Mouse (Mus musculus) NIH3T3 (cell line): ENCODE data around the gene S100a7a.

Experiments used
- DNase-seq: peaks from one replicate; pipeline ENCODE4 v3.0.0-alpha.2; 2012; ENCODE audit warnings: low read depth

The S100a7a gene

DNA sequence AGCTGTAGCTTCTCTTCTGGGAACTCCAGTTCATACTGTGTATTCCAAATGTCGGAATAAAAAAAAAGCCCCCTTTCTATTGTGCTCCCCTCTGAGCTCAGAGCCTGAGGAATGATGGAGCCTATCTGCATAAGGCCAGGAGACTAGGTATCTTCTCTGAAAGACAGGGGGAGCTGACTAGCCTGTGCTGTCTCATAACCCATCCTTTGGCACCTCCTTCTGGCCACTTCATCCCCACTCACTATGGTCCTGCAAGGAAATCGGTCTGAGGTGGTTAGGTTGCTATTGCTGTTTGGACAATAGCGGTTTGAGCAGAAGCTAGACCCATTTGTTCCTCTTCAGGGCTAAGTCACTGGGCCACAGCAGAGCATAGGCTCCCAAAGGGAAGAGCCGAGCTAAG is 26.0 kb upstream of the S100a7a start:
- DNase-seq: peak; percentile 80

DNA sequence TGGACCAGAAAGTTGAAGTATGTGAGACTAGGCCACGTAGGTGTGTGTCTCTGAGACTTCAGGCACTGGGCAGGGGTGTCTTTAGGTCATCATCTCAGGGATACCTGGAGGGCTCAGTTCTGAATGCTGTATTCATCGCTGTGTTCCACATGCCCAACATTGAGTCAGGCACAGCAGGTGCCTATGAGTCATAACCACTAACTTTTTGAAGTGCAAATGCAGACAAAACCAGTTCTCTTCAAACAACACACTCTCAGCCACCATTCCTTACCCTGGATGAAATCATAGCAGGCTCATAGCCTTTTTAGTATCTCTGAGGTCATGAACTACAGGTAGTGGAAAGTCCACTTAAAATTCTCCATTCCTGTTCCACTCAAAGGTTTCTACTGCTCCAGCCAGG is 24.5 kb upstream of the S100a7a start:
- no peak for DNase-seq

DNA sequence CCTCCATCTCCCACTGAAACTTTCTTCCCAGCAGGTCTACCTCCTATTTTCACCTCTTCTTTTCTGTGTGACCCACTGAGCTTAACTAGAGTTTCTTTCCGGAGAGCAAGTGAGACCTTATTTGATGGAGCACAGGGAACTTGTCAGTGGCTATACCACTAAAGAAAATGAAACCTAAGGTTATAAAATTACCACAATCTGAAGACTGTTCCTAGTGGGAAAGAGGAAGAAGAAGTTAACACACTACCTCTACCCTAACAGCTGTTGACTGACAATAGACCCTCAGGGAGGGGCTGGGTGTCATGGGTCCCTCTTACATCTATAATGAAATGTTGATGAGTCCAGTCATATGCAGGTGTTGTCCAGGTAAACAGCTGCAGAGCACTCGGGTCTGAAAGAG is 21.8 kb upstream of the S100a7a start:
- no peak for DNase-seq

DNA sequence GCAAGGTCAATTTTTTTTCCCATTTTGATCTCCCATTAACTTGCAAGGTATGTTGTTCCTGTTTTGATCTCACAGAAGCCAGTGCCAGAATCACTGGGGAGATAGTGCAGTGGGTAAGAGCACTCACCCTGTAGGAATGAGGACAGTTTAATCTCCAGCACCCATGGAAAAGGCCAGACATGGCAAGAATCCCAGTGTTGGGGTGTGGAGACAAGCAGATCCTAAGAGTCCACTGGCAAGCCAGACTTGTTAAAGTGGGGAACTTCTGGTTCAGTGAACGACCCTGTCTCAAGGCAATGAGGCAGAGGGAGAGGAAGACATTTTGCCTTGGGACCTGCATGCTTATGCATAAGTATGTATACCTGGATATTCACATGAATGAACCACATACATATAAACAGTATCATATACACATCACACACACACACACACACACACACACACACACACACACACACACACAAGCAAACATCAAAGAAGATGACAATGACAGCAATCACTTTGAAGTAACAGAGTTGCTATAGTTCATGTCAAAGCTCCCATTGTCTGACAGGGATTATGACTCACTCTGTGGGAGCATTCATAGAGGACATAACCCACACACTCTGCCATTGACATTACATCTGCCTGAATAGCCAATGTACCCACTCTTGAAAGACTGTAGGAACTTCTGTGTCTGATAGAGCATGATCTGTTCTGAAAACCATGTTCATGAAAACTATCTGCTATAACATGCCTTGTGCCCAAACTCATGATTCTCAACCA is 15.1 kb upstream of the S100a7a start:
- DNase-seq: peak; percentile 31

DNA sequence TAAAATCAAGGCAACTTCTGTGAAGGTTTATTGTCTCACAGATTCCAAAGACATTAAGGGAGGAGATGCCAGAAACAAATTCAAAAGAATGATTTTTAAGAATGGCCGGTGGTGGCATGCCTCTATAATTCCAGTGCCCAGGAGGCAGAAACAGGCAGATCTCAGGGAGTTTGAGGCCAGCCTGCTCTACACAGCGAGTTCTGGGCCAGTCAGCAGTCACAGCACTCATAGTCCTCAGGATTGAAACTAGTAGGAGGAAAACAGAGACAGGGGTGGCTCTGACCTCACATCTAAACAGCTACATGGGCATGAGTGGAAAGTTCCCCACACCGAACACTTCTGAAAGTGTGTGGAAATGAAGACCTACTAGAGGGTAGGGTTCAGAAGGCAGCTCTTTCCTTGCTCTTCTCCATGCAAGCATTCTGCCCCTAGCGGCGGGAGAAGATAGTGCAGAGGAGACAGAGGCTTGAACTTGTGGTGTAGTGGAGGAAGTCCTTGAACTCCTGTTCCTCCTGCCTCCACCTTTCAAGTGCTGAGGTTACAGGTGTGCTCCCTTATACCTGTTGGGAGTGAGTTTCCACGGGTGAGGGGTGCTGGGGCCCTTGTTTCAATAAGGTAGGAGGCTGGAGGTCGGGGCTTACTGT is 14.2 kb upstream of the S100a7a start:
- DNase-seq: peak; percentile 28

DNA sequence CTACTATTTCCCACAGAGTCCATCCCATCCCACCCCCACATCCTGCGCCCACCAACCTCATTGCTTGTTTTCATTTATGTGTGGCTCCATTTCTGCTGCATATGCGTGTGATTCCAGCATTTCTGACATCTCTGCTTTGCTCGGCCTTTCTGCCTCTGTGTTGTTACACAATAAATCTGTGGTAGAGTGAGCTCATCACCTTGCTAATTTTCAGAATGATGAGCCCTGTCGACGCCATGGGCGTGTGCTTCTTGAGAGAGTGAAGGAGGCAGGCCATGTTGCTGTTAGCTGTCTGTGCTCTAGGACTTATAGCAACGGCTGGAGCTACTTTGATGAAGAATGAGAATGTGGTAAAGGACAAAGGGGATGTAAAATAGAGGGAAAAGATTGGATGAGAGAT is 12.8 kb upstream of the S100a7a start:
- peak; percentile 65 for DNase-seq

DNA sequence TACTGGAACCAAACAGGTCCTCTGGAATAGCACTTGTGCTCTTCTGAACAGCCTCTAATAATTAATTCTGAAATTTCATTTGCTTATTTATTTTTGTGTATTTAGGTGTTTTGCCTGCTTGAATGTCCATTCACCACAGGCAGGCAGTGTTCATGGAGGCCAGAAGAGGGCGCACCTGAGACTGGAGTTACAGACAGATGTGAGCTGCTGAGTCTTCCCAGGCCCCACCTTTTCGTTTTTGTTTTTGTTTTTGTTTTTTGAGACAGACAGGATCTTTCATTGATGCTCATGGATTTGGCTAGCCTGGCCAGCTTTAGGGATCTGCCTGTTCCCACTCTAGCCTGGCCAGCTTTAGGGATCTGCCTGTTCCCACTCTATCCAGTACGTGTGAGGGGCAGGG is 9.6 kb upstream of the S100a7a start:
- peak; percentile 74 for DNase-seq

DNA sequence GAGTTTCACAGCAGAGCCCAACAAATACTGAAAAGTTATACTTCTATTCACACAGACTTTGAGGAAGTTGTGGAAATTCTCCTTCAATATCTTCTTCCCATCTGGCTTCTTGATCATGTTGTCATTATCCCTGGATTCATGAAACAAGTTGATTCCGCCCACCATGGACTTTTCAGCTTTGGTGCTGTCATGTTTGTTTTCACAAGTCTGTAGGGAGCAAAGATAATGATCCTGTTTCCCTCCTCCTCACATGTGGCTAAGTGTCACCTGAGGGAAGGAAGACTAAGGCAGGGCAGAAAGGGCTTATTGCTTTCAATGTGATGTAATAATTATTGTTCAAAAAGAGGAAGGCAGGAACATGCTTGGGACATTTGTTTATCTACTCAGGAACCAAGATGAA is 6.5 kb upstream of the S100a7a start:
- no peak for DNase-seq

DNA sequence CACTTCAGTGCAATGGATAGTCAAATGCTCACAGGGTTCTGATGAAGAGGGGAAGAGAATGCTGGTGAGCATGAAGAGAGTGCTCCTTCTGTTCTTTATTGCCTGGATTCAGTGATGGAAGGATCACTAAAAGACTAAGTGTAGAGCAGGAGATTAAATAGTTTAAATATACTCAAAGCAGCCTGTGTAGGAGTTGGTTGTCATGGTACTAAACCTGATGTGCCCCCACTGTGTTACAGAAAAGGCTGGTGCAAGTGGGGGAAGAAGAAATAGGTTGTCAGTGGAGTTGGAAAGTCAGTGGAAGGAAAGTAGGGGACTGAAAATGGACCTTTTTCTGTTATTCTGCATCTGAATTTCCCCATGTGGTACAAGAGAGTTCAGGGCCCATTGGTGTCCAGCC is 4.8 kb upstream of the S100a7a start:
- DNase-seq: no peak

DNA sequence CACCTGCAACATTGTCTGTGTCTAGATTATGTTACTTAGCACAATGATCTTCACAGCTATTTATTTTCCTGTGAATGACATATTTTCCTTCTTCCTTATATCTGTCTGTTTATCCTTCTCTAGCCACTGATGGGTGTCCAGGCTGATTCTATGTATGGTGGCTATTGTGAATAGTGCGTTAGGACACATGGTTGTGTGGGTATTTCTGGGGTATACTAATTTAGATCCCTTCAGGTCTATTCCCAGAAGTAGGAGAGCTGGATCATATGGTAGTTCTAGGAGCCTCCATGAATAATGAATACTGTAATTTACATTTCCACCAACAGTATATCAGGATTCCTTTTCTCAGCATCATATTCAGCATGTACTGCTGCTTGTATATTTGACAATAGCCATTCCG is 4.0 kb upstream of the S100a7a start:
- DNase-seq: no peak

DNA sequence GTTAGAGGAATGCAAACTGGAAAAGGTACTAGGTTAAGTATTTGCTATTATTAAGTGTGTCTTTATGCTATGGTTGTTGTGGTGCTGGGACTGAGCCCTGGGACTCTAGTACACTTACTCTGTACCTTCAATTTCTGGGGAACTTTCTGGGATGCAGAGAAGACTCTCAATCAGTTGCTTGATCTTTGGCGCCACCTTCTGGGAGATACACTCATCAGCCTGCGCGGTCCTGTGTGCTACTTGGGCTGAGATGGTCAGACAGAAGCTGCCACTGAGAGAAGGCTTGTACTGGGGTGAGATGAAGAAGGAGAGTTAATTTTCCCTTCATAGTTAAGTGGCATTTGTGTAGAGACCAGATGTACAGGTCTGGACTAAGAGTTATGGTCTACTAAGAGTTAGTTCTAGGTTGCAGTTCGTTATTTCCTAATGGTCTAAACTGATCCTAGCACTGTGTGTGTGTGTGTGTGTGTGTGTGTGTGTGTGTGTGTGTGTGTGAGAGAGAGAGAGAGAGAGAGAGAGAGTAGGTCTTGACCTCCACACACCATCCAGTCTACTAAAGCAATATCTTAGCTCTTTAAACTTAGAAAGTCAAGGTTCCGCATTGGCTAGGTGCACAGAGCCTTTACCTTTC is 824 bp upstream of the S100a7a start:
- peak; percentile 93 for DNase-seq

DNA sequence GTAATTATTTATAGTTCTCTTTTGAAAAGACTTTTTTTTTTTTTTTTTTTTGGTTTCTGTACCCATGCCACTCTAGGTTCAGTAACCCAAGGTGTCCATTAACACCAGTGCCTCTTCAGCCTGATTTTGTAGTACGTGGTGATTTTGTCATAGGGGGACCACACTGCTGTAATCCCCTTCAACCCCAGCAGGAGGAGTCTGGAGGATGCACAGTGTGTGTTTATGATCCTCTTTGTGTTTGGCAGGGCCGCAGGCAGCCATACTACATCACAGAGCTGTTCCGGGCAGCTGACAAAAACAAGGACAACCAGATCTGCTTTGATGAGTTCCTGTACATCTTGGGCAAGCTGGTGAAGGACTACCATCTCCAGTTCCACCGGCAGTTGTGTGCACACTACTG is 3.6 kb downstream of the S100a7a start:
- peak; percentile 36 for DNase-seq

DNA sequence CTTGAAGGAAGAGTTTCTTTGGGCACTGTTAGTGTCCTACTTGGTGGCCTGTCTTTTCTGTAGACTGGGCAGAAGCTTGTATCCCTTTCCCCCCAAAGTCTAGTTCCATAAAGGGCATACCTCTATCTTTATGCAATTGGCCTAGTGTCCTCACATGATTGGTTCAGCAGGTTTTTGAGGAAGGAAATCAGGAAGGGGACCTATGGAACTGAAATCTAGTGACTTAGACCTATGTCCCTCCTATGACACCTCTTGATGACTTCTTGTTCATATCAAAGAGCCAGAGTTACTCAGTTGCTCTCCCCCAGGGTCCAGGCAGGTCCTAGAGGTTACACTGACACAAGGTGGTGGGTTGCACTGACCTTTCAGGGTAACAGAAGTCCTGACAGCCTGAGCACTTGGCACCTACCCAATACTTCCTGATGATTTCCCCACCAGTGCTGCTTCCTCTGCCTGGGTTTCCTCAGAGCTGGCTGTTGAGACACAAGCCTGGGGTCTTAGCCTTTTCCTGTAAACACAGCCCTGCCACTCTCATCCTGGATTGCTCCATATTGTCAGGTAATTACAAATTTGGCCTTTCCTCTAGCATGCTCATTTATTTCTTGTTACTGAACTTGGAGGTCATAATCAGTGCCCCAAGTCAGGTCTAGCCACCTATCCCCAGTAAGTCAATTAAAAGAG is 5.7 kb downstream of the S100a7a start:
- DNase-seq: no peak

DNA sequence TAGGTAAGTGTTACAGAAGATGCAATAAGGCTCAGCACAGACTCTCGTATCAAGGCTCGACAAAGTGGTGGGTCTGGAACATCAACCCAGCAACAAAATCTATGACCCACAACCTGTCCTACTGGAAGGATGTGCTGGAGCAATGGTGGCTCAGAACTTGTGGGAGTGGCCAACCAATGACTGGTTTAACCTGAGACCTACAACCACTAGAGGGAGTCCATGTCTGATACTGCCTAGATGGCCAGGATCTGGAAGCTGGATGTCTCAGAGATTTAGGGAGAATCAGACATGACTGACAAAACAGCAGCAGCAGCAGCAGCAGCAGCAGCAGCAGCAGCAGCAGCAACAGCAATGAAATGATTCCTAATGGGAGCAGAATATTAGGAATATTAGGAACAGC is 10.4 kb downstream of the S100a7a start:
- DNase-seq: peak; percentile 60

DNA sequence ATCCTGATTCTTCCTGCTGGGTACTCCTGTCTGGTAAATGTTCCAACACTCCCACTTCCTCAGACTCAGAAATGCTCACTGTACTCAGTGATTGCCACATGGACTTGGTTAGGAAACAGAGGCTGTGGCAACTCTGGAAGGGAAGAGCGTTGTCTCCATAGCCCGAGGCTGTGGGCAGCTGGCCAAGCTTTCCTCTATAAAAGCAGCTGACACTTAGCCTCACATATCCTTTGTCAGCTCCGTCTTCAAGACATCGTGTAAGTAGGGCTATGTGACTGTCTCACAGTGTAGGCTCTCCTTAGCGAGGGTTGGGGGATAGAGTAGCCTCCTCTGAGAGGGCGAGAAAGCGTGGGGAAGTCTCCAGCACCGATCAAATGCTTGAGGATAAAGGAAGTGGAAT is 15.0 kb downstream of the S100a7a start, which contains the start of gene S100a8:
Gene S100a8 (plus strand): TSS at position 133 of the 400 bp plus-strand sequence.
- DNase-seq: peak; percentile 89

DNA sequence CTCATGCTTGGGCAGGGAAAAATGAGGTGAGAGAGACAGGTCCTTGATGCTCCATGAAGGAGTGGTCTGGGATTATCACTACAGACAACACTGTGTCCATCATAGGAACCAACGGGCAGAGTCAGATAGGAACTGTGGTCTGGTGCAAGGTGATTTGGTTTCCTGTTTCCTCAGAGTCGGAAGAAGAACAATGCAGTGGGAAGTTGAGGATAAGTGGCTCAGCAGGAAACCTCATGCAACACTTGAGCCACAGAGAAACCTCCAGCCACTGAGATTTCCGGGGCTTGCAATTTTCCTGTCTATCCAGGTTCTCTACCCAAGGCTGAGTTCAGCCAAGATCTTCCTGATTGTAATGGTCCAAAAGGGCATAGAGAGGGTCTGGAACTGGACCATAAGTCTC is 24.8 kb downstream of the S100a7a start:
- DNase-seq: no peak

DNA sequence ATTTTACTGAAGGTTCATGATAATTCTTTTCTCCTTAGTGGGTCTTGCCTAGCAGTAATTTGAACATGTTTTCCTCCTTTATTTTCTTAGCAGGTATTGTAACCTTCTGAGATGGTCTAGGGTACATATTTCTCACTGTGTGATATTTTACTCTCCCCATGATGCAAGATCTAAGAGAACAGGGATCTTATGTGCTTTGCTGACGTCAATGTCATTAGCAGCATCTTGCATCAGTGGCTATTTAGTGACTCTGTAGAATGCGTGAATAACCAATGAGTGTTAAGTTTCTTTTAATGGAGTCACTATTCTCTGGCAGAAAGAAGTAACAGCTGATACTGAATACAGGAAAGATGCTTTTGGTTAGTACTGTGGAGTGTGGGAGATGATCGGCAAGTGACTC is 30.1 kb downstream of the S100a7a start:
- no peak for DNase-seq

DNA sequence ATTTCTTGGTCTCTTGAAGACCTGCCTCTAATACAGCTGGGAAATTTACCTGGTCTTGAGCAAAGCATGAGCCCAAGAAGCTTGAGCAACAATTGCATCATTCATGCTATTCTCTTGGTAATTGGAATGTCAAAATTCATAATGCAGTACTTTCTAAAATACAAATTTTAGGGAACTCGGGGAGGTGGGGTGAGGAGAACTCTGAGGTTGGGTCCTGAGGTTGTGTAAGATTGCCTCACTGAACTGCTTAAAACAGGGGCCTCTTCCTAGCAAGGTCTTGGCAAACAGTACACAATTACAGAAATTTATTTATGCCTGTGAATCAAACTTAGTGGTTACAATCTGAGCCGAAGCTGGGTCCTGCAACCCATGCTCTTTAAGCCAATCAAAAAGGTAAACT is 33.0 kb downstream of the S100a7a start:
- no peak for DNase-seq

DNA sequence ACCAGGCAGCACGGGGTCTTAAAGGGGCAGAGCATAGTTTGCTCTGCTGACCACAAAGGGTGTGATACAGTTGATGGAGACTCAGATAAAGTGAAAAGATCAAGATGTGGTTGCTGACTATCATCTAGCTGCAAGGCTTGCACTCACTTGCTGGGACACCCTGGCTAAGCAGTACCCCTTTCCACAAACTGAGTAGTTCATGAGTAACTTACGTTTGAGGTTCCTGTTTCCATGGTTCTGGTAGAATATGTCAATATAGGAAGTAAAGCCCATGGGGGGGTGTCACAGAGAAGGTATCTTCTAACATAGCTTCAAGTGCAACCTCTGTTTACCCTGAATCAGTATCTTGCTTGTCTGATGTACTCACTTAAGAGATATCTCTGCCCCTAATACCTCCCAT is 39.7 kb downstream of the S100a7a start:
- DNase-seq: no peak

DNA sequence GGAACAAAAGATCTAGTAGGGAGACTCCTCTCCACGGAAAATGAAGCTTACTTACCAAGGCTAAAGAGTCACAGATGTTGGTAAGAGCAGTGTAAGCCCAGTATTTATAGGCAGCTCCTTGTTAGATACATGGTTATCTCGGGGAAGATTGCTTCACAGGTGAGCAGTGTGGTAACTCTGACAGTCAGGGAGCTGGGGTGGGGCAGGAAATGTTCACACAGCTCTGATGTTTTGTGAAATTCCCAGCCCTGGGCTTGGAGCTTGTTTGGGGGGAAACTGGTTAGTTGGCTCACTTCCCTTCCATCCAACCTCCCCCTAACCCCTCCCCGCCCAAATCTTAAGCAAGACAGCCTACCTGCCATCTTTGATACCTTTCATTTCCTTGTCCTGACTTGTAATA is 41.8 kb downstream of the S100a7a start, which contains the start of gene S100a9:
Gene S100a9 (minus strand): TSS at position 109 of the 400 bp plus-strand sequence.
- no peak for DNase-seq

DNA sequence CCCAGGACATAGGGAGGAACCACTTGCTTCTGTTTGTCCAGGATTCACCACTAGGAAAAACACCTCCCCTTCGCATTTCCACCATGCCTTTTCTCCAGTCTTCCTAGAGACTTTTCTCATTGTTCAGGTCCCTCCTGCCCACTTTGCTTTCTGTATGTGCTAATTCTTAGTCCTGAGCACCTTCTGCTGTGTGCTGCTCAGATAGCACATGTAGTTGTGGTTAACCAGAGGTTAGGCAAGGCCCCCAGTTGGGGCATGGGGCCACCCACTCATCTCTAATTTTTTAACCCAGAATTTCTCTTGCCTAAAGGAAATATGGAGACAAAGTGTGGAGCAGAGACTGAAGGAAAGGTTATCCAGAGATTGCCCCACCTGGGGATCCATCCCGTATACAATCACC is 48.4 kb downstream of the S100a7a start:
- no peak for DNase-seq
